Mouse (Mus musculus) gastrocnemius, postnatal 14 days (tissue): ENCODE data around the gene Lst1. TPM values are rescaled to one million over a fixed set of nuclear protein-coding genes. Genes with fewer than 3 reads are reported as not detected.
"Not testable (repeated sequence)": the region's sequence is repeated elsewhere in the genome, so short reads cannot be mapped to it uniquely, and the experiment has no call there.

ENCODE experiments used
- DNase-seq: peaks from one replicate; pipeline ENCODE4 v3.0.0; 2021; ENCODE audit warnings: mixed read lengths
- intact Hi-C: fragments of 180-260 bp; cut with DNase I; formaldehyde crosslinking; loops from one replicate; pipeline ENCODE4 v1.15.1; 2025; ENCODE audit warnings: low total_unique reads
- long read RNA-seq, 2 experiments: library from polyadenylated mRNA; stranded (forward); transcript quantifications; one replicate each; pipeline ENCODE4 v2.0.0; 2021
- total RNA-seq, 2 experiments: library from RNA; stranded (reverse); gene quantifications; 2 replicates each; pipeline ENCODE4 v1.2.3; 2021

The Lst1 gene
- total RNA-seq, result 1 to 10 TPM; 1.5 to 2.8 TPM
- long read RNA-seq, experiment 1, result 0 reads
- long read RNA-seq, experiment 2, partial matches to known transcripts, result 1 of 2 reads
- long read RNA-seq, experiment 2, other reads (novel, unspliced or antisense), result 0 of 2 reads

GRCm38 (mm10) chr17:35187959-35188610 lies at the start of gene Lst1:
Lst1 (minus strand) TSS chr17:35188439.
- intact Hi-C loops, result no loop called here
- DNase-seq, result no peak

GRCm38 (mm10) chr17:35237504-35237903 lies 49.3 kb upstream of the Lst1 start:
- DNase-seq, result no peak
- intact Hi-C loops, result no loop called here

GRCm38 (mm10) chr17:35236996-35237395 lies 48.8 kb upstream of the Lst1 start:
- no peak for DNase-seq
- intact Hi-C loops, result no loop called here

- peak; percentile 95 for DNase-seq
- intact Hi-C loops, result no loop called here
These were observed 48.1 kb upstream of the Lst1 start for GRCm38 (mm10) chr17:35236390-35236746.

DNA sequence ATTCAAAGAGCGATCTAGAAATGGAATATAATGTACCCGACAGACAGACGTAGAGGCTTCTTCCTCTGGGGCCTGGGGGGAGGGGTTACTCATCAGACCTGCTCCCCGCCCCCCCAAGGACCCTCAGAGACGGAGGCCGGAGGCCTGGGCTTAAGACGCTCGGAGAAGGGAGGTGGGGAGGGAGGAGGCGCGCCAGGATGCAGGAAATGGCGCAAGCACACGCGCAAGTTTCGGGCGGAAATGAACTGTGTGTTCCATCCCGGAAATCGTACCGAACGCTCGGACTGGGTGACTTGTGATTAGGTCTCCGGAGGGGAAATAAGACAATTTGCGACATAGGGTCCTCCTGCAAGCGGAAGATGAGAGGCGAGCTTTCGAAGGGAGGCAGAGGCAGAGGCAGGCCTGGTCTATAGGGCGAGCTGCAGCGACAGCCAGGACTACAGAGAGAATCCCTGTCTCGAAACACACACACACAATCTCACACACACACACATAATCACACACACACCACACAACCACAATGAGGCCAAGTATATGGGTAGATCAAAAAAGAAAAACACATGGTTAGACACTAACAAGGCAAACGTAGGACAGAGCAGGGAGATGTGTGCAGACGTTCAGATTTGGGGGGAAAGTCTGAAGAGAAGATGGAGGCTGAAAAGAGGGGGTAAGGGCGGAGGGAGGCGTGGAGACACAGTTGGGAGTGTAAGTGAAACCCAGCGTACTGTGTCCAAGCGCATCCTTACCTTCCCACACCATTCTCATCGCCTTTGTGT lies 47.6 kb upstream of the Lst1 start, which contains the start of gene Nfkbil1:
Nfkbil1 (minus strand) TSS at position 179 of the 776 bp plus-strand sequence.
- intact Hi-C loops, result no loop called here
- peak; percentile 90 for DNase-seq

- DNase-seq, result no peak
- intact Hi-C loops, result no loop called here
These were observed 46.7 kb upstream of the Lst1 start for GRCm38 (mm10) chr17:35234903-35235302.

DNA sequence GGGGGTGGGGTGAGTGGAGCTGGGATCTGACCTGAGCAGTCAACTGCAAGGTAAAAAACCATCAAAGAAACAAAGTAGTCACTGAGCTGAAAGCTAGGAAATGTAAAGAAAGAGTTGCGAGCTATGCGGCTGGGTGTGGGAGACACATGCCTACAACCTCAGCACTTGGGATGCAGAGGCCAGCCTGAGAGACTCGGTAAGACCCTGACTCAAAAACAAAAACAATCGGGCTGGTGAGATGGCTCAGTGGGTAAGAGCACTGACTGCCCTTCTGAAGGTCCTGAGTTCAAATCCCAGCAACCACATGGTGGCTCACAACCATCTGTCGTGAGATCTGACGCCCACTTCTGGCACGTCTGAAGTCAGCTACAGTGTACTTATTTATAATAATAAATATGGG lies 45.9 kb upstream of the Lst1 start:
- DNase-seq, intact Hi-C loops: not testable (repeated sequence)

GRCm38 (mm10) chr17:35233114-35233980 lies 45.1 kb upstream of the Lst1 start, which contains the start of gene Atp6v1g2:
Atp6v1g2 (plus strand) TSS chr17:35233660.
- DNase-seq, result no peak
- intact Hi-C loops, result loop anchor here (2.0 kb wide), 1 partner anchor 55 kb away; no protein-coding TSS in a partner anchor

DNA sequence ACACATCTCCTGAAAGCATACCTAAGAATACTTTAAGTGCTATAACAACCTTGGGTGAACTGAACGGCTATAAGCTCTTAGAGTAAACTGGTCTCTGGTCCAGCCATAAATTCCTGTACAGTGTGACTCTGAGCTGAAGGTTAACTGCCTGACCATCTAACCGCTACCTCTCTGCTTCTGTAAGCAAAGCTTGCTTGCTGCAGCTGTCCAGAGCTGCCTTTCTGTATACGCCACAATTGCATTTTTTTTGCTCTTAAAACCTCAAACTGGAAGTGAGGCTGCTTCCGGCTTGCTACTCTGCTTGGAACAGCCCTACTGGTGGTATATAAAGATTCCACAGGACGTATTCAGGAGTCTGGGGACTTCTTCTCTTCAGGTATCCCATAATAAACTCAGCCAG lies 44.4 kb upstream of the Lst1 start:
- intact Hi-C loops, result loop anchor here (2.0 kb wide), 1 partner anchor 54 kb away; no protein-coding TSS in a partner anchor
- no peak for DNase-seq

DNA sequence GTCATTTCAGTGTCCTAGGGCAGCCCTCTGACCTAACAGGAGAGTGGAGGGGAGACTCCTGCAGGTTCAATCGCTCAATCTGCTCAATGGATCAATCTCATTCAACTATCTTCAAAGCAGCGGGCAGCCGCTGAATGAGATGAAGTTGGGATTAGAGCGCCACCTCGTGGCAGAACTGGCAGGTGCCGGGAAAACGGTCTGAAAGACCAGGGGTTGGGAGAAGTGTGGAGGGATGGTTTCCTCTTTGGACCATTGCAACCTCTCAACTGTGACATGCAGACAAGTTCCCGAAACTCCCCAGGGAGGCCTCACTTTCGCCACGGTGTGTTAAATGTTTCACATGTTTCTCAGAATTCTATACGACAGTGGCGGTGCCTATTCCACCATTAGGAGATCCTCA lies 43.8 kb upstream of the Lst1 start:
- intact Hi-C loops, result loop anchor here (2.0 kb wide), 1 partner anchor 53 kb away; no protein-coding TSS in a partner anchor
- DNase-seq, result peak; percentile 80

DNA sequence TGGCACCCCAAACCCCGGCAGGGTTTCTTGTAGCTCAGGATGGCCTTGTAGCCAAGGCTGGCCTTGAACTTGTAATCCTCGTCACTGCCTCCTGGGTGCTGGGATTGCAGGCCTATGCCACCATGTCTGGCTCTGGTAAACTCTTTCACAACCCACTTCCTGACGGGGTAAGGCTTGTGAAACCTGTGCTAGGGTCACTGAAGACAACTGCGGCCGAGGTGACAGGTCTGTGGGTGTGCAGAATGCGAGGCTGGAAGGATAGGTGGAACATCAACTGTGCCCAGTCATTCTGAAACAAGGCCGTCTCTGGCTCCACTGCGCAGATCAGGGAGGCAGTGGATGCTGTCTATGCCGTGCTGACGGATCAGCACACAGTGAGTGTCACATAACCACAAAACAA lies 42.8 kb upstream of the Lst1 start:
- no peak for DNase-seq
- intact Hi-C loops, result loop anchor here (2.0 kb wide), 1 partner anchor 60 kb away; no protein-coding TSS in a partner anchor

GRCm38 (mm10) chr17:35226561-35227046 lies 38.4 kb upstream of the Lst1 start:
- no peak for DNase-seq
- intact Hi-C loops, result no loop called here

DNA sequence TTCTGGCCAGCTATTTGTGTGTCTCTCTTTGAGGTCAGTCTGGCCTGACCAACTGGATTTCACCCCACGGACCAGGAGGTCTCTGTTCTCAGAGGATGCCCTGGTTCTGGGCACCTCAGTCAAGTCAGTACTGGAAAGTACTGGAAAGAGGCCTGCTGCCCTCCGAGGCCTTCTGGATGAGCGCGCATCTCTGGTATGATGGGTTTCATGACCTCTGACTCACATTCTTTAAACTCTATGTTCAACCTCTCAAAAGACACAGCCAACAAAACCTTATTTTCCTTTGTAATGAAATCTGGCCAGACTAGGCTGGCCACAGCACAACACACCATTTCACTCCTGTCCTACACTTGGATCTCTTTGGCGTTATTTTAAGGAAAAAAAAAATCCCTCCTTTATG lies 37.2 kb upstream of the Lst1 start:
- no peak for DNase-seq
- intact Hi-C loops, result no loop called here

DNA sequence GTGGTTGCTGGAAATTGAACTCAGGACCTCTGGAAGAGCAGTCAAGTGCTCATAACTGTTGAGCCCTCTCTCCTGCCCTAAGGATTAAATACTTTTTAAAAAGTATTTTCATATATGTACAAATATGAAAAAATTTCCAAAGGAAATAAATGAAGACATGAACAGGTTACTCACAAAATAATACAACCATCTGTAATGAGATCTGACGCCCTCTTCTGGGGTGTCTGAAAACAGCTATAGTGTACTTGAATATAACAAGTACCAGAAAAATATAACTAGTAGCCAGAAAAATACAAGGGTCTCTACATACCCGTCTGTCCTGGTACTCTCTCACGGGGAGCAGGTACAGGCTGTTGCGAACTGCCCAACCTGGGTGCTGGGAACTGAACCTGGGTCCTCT lies 36.4 kb upstream of the Lst1 start:
- no peak for DNase-seq
- intact Hi-C loops, result no loop called here

- DNase-seq, result no peak
- intact Hi-C loops, result no loop called here
These were observed 34.1 kb upstream of the Lst1 start for GRCm38 (mm10) chr17:35222299-35222698.

GRCm38 (mm10) chr17:35220156-35220952 lies 32.1 kb upstream of the Lst1 start, which contains the start of gene Gm16181:
Gm16181 (plus strand) TSS chr17:35220834.
- intact Hi-C loops, result no loop called here
- DNase-seq, result peak; percentile 59

DNA sequence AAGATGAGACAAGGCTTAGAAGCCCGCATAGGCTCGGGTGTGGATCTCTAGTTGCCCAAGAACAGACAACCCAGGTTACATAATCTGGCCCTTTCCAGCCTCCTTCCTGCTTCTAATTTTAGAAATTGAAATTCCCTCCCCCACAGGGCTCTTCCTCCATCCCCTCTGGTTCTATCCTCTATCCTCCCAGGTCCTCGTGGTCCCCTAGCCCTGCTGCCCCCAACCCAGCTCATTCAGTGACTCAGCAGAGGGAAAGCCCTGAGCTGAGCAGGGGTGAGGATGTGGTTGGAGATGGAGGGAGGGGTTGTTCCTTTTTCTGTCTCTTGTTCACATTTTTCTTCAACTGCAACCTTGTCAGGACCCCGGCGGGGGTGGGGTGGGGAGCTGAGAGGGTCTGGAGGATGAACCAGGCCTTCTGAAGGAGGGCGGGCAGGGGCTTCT lies 31.4 kb upstream of the Lst1 start:
- no peak for DNase-seq
- intact Hi-C loops, result no loop called here

- intact Hi-C loops, result no loop called here
- no peak for DNase-seq
These were observed 30.4 kb upstream of the Lst1 start for GRCm38 (mm10) chr17:35218516-35219193.
